Mouse (Mus musculus): ENCODE measurements at regions not wholly inside any gene's neighbourhood (a gene's known extent, or its start where the extent isn't known, plus 50 kb on each side); places are given as distances from the start of the nearest gene placed in this dataset.

DNA sequence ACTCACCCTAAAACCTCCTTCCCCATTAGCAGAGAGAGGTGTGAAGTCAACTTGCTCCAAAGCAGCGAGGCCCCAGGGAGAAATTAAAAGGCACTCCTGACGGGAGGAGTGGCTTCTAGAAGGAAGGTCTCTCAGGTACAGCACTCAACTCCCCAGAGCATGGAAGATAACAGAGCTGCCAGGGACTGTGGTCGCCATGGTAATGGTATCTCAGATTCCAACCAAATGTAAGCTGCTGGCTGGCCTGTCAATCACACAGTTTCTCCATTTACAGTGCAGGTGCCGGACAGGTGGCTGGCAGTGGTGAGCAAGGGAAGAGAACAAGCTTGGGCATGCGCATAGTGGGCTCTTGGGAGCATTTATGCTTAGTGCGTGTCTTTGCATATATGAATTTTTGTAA, 213.5 kb upstream of the Bcor start:
- no peak for DNase-seq (ENCODE audit: low spot score)

- no peak for DNase-seq (ENCODE audit: low spot score)
These were observed 211.8 kb upstream of the Atp6ap2 start for GRCm38 (mm10) chrX:12375796-12376195.

DNA sequence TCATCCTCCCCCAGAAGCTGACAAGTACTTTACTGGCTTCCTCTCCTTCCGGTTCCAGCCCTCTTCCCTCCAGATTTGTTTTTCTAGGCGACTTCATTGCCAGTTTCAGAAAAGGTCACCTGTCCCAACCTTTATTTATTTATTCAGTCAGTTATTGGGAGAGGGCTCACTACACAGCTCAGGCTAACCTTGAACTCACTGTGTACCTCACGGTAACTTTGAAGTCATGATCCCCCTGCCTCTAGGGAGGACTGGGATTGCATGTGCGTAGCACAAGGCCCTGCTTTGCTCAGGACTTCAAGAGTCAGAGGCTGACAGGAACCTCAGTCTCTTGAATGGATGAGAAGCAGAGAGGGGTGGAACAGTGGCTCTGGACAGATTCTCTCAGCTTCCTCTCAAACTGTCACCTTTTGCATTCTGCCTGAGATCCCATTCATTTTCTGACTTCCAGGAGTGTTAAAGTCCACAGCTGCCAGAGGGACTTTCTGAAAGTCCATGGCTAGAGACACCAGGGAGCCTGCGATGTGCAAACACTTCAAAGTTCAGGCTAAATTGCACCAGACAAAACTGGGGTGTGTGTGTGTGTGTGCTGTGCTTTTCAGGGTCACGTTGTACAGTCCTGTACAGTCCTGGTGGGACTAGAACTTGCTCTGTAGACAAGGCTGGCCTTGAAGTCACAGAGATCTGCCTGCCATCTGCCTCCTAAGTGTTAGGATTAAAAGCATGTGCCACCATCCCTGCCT, 211.2 kb upstream of the Atp6ap2 start:
- DNase-seq (ENCODE audit: low spot score) = no peak

DNA sequence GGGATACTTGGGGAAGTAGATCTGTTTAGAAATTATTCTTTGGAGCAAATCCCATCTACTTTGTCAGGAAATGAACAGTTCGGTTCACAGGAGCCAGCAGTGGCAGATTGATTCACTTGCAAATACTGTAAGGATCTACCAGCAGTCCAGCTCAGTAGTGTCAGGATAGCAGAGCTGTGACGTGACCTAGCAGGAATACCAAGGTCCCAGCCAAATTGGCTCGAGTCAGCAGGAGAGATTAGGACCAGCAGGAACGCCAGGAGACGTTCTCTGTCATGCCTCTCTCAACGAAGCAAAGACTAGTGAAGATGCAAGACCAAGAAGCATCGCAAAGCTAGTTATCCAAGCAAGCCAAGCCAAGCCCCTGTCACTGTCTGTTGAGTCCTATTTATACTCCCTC, 210.2 kb upstream of the Atp6ap2 start:
- DNase-seq (ENCODE audit: low spot score) = no peak

DNA sequence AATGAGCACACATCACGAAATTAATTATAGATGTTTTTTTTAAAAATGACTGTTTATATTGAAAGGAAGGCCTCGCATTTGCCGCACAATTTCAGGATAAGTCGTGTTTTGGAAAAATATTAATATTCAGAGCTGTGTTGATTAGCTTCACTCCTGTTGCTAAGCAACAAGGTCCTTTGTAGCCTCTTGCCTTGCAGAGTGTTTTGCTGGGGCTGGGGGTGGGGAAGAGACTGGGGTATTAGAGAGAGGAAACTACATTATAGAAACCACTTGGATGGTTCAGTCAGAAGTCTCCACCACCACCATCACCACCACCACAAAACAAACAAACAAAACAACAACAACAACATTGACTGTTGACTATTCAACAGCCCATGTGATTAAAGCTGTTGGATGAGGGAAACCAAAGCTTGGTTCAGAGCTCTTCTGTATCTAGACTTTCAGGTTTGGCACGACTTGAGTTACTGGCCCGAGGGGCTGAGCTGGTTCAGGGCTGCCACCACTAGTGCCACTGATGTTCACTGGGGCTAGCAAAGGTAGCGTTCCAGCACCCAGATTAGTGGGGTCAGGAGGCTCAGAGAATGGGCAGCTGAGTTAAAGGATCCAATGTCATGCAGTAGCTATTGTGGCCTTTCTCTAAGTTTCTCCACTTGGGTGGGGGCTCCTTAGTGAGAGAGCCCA, 195.3 kb upstream of the Atp6ap2 start:
- no peak for DNase-seq (ENCODE audit: low spot score)

DNA sequence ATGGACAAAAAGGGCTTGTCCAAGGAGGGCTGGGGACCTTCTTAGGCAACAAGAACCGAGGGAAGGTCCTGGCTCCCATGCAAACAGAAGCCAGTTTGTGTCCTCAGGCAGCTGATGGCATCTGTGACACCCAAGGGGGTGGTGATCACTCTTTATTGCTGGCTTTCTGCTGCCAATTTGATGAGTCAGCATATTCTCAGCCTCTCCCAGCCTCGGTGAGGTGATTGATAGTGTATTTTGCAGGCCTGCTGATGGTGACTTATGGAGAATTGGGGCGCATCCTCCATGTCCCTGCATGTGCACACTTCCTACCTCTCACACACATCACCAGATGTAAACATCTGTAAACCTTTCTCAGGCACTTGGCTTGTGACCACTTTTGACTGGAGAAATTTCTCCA, 178.3 kb upstream of the Atp6ap2 start:
- no peak for DNase-seq (ENCODE audit: low spot score)

- no peak for DNase-seq (ENCODE audit: low spot score)
These were observed 162.0 kb upstream of the Atp6ap2 start for GRCm38 (mm10) chrX:12425566-12425965.

DNA sequence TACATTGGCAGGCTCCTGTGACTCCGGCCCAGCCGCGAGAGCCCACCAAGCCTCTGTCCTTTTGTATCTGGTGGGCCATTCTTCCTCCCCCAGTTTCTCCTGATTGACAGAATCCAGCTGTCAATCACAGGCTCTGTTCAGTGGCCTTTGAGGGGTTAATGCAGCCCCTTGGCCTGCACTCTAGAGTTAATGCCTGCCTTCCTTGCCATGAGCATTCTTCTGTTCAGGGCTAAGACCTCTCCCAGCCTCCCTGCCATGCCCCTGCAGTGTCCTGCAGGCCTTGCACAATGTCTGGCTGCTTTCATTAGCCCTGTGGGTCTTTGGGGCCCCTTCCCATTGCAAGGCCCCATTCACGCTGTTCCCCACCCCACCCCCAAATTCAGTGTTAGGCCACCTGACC, 160.9 kb upstream of the Atp6ap2 start:
- DNase-seq (ENCODE audit: low spot score) = no peak

DNA sequence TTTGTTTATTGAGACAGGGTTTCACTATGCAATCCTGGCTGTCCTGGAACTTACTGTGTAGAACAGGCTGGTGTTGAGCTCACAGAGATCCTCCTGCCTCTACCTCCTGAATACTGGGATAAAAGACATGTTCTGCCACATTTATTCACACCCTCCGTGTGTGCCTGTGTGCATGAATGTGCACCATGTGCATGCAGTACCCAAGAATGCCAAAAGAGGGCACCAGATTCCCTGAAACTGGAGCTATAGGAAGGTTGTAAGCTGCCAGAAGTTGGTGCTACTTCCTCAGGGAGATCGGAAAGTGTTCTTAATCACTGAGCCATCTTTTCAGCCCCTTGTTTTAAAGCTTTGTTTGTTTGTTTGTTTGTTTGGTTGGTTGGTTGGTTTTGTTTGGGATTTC, 155.3 kb upstream of the Atp6ap2 start:
- no peak for DNase-seq (ENCODE audit: low spot score)

DNA sequence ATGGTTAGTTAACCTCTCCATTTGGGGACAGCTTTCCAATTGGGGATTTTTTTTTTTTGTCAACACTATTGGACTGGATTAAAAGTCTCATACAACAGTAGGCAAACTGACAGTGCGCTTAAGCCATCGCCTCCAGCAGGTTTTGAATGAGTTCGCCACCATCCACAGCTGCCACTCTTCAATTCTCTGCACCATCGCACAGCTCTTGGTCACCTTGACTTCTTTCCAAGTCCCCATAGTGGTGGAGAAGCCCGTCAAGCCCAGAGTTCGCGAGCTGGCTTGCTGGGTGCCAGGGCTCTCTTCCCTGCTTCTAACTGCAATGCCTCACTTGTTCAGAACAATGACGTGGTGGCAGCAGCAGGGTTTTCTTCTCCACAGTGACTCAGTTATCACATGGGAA, 151.9 kb upstream of the Atp6ap2 start:
- no peak for DNase-seq (ENCODE audit: low spot score)

GRCm38 (mm10) chrX:12436106-12436505, 151.5 kb upstream of the Atp6ap2 start:
- no peak for DNase-seq (ENCODE audit: low spot score)

- peak; percentile 3 for DNase-seq (ENCODE audit: low spot score)
These were observed 148.2 kb upstream of the Atp6ap2 start for GRCm38 (mm10) chrX:12439447-12439846.

- DNase-seq (ENCODE audit: low spot score) = no peak
These were observed 143.8 kb upstream of the Atp6ap2 start for GRCm38 (mm10) chrX:12443794-12444193.

GRCm38 (mm10) chrX:12445093-12445492, 142.5 kb upstream of the Atp6ap2 start:
- no peak for DNase-seq (ENCODE audit: low spot score)

- no peak for DNase-seq (ENCODE audit: low spot score)
These were observed 139.6 kb upstream of the Atp6ap2 start for GRCm38 (mm10) chrX:12447962-12448361.

DNA sequence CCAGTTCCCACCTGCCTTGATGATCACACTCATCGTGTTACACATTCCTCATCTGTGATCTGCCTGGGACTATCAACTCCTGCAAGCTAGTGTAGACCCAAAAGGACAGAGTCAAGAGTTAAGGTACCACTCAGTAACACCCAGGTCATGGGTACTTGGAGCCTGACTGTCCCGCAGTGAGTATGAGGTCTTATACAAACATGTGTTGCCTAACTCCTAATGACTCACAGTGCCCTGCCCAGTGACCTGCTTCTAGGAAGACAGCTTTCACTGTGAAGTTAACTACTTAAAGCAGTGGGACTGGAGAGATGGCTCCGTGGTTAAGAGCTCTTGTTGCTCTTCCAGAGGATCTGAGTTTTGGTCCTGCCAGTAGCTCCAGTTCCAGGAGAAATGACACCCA, 137.9 kb upstream of the Atp6ap2 start:
- no peak for DNase-seq (ENCODE audit: low spot score)

GRCm38 (mm10) chrX:12452979-12453769, 134.4 kb upstream of the Atp6ap2 start:
- DNase-seq (ENCODE audit: low spot score) = no peak

GRCm38 (mm10) chrX:12461657-12462056, 125.9 kb upstream of the Atp6ap2 start:
- DNase-seq (ENCODE audit: low spot score) = no peak

DNA sequence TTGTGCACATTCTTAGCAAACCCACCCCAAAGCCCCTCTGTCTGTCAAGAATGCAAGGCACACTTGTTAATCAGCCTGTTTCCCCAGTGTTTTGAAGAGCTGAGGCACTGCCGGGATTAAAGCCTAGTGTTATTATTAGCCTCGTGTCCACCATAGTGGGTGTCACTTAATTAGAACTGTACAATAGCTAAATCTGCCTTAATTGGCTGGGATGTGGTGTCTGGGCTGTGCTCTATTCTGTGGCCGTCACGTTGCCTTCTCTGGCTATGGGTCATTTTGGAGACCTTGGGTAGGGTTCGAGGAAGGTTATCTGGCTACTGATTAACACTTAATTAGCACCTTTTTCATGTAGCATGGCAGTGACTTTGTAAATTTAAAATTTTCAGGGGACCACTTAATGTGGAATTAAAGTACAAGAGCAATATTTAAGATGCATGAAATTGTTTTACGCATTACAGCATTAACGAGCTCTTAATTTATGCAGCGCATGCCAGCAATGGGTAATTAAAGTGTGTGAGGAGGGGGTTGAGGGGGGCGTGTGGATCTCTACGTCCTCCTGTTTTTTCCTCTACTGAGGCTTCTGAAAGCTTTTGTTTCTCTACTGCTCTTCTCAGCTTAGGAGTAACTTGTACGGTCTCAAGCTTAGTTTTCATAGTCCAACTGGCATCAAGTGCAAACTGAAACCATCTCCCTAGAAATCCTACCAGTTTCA, 124.5 kb upstream of the Atp6ap2 start:
- no peak for DNase-seq (ENCODE audit: low spot score)

GRCm38 (mm10) chrX:12466312-12466711, 121.3 kb upstream of the Atp6ap2 start:
- DNase-seq (ENCODE audit: low spot score) = no peak

DNA sequence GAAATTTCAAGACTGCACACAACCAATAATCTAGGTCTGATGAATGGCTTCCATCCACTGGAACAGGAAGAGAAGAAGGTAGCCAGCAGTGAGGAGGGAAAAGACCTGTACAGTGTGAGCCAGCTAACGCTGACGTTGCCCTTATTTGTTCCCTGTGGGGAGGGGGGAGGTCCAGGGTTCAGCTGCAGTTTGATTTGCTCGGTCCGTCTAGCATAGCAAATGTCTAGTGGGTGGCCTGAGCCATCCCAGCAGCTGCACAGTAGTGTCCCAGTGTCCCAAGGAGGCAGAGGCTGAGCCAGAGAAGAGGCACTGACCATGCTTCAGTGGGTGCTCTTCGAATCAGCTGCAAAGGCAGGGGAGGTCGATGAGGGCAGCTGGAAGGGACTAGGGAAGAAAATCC, 120.7 kb upstream of the Atp6ap2 start:
- no peak for DNase-seq (ENCODE audit: low spot score)

GRCm38 (mm10) chrX:12467528-12468179, 119.9 kb upstream of the Atp6ap2 start:
- DNase-seq (ENCODE audit: low spot score) = no peak
